Mouse (Mus musculus) G1E (cell line): ENCODE results near the gene Mad1l1. TPM values are rescaled to one million over a fixed set of nuclear protein-coding genes. Genes with fewer than 3 reads are reported as not detected.

ENCODE experiments used
- ATAC-seq: 2 replicates; pipeline ENCODE4 v1.8.0; 2016; ENCODE audit warnings: mild to moderate bottlenecking; ENCODE audit not compliant: insufficient number of reproducible peaks, poor library complexity, low FRiP score, severe bottlenecking; ENCODE audit errors: extremely low read depth
- DNase-seq: peaks from one replicate; pipeline ENCODE4 v3.0.0; 2012; ENCODE audit warnings: low spot score
- H3K27me3 ChIP-seq: 2 replicates; pipeline ENCODE4 v1.6.1; 2012; ENCODE audit warnings: mild to moderate bottlenecking, low read length, inconsistent platforms; ENCODE audit not compliant: insufficient read depth
- H3K36me3 ChIP-seq: replicated peaks from 2 replicates; pipeline ENCODE3; 2012; ENCODE audit warnings: mild to moderate bottlenecking, inconsistent platforms
- H3K4me1 ChIP-seq: 2 replicates; pipeline ENCODE4 v1.6.1; 2012; ENCODE audit warnings: low read depth, low read length, inconsistent platforms, mixed read lengths; ENCODE audit not compliant: insufficient read depth
- H3K4me3 ChIP-seq: 2 replicates; pipeline ENCODE4 v1.5.1; 2012; ENCODE audit warnings: low read depth, mild to moderate bottlenecking, inconsistent platforms, low read length, moderate library complexity, mixed read lengths
- H3K9me3 ChIP-seq: replicated peaks from 2 replicates; pipeline ENCODE4 v1.6.1; 2012; ENCODE audit warnings: inconsistent platforms
- CTCF ChIP-seq: IDR thresholded peaks from 2 replicates; pipeline ENCODE4 v1.5.1; 2012; ENCODE audit warnings: low read depth, low read length, inconsistent platforms, mixed read lengths
- GATA1 ChIP-seq: IDR thresholded peaks from 2 replicates; pipeline ENCODE4 v1.6.1; 2012; ENCODE audit warnings: borderline replicate concordance, low read length, inconsistent platforms, mixed read lengths
- GATA2 ChIP-seq: IDR thresholded peaks from 2 replicates; pipeline ENCODE4 v1.6.1; 2012; ENCODE audit warnings: low read depth, low read length, inconsistent platforms, borderline replicate concordance
- POLR2AphosphoS5 ChIP-seq: IDR thresholded peaks from 2 replicates; pipeline ENCODE4 v1.6.1; 2012; ENCODE audit warnings: low read depth, low read length, inconsistent platforms; ENCODE audit not compliant: insufficient replicate concordance
- TAL1 ChIP-seq: conservative IDR thresholded peaks from 2 replicates; pipeline ENCODE4 v1.6.1; 2012; ENCODE audit warnings: low read depth, low read length, inconsistent platforms, mixed read lengths
- polyA plus RNA-seq: library from polyadenylated mRNA; stranded (reverse); fragments of >175 nt; gene quantifications from 2 replicates; pipeline ENCODE4 v1.2.3, GENCODE M21; 2012
- total RNA-seq, 2 experiments: library from RNA; stranded (forward) in 1 of 2; stranded (reverse) in 1 of 2; fragments of 200-1000 nt in 1 of 2; fragments of >200 nt in 1 of 2; fragmentation: Nextera tagmentation in 1 of 2; gene quantifications; 2 replicates each; pipeline ENCODE4 v1.2.3; 2014 to 2017

The Mad1l1 gene
- total and polyA plus RNA-seq, 3 experiments, result 28.0 to 45.9 (median 28.9) TPM

- ATAC-seq, result no peak
- Histone ChIP-seq H3K36me3 (peaks cover 92% of the 10 kb centered on the region), H3K27me3 (no peaks in the 10 kb centered on the region), H3K9me3 (no peaks in the 10 kb centered on the region), H3K4me3 (no peak overlapping the region), H3K4me1 (no peaks in the 10 kb centered on the region)
- no peak for DNase-seq
- no peak for TF ChIP-seq GATA2
- no peak for TF ChIP-seq CTCF
- no peak for TF ChIP-seq TAL1
- TF ChIP-seq POLR2AphosphoS5, result no peak
- no peak for TF ChIP-seq GATA1
Observed at GRCm38 (mm10) chr5:140250370-140250769, 71.0 kb downstream of the Mad1l1 start.

- TF ChIP-seq POLR2AphosphoS5, result no peak
- TF ChIP-seq GATA1, result no peak
- no peak for TF ChIP-seq TAL1
- Histone ChIP-seq H3K4me3 (no peak overlapping the region), H3K9me3 (no peaks in the 10 kb centered on the region), H3K4me1 (no peaks in the 10 kb centered on the region), H3K36me3 (peaks cover 92% of the 10 kb centered on the region), H3K27me3 (no peaks in the 10 kb centered on the region)
- DNase-seq, result no peak
- no peak for ATAC-seq
Observed at GRCm38 (mm10) chr5:140249359-140250062, 71.8 kb downstream of the Mad1l1 start.

- Histone ChIP-seq H3K36me3 (peaks cover 83% of the 10 kb centered on the region), H3K4me3 (no peak overlapping the region), H3K4me1 (no peaks in the 10 kb centered on the region), H3K27me3 (no peaks in the 10 kb centered on the region), H3K9me3 (no peaks in the 10 kb centered on the region)
- ATAC-seq, result no peak
- DNase-seq, result no peak
- no peak for TF ChIP-seq GATA1
- TF ChIP-seq CTCF, result no peak
- TF ChIP-seq POLR2AphosphoS5, result no peak
- no peak for TF ChIP-seq TAL1
Observed at GRCm38 (mm10) chr5:140248101-140248500, 73.3 kb downstream of the Mad1l1 start.

GRCm38 (mm10) chr5:140240235-140240634 is 81.1 kb downstream of the Mad1l1 start:
- DNase-seq (no peak), ATAC-seq (no peak)
- Histone ChIP-seq H3K4me1 (no peaks in the 10 kb centered on the region), H3K36me3 (peaks cover 86% of the 10 kb centered on the region), H3K4me3 (no peak overlapping the region), H3K27me3 (no peaks in the 10 kb centered on the region), H3K9me3 (no peaks in the 10 kb centered on the region)
- TF ChIP-seq GATA1 (no peak), POLR2AphosphoS5 (no peak), TAL1 (no peak), CTCF (no peak)

- no peak for ATAC-seq
- TF ChIP-seq CTCF (no peak), GATA2 (no peak), GATA1 (no peak), POLR2AphosphoS5 (no peak), TAL1 (no peak)
- Histone ChIP-seq H3K4me1 (no peaks in the 10 kb centered on the region), H3K36me3 (peaks cover 89% of the 10 kb centered on the region), H3K9me3 (no peaks in the 10 kb centered on the region), H3K4me3 (no peak overlapping the region), H3K27me3 (no peaks in the 10 kb centered on the region)
- no peak for DNase-seq
Observed at GRCm38 (mm10) chr5:140238880-140239279, 82.5 kb downstream of the Mad1l1 start.

- Histone ChIP-seq H3K4me3 (no peak overlapping the region), H3K9me3 (no peaks in the 10 kb centered on the region), H3K27me3 (no peaks in the 10 kb centered on the region), H3K36me3 (peaks cover 90% of the 10 kb centered on the region), H3K4me1 (no peaks in the 10 kb centered on the region)
- TF ChIP-seq TAL1 (no peak), GATA1 (no peak), CTCF (no peak), GATA2 (no peak)
- DNase-seq, result no peak
- ATAC-seq, result no peak
Observed at GRCm38 (mm10) chr5:140230818-140231217, 90.5 kb downstream of the Mad1l1 start.

GRCm38 (mm10) chr5:140228306-140228705 is 93.0 kb downstream of the Mad1l1 start:
- no peak overlapping the region for H3K4me3 ChIP-seq
- peaks cover 88% of the 10 kb centered on the region for H3K36me3 ChIP-seq
- DNase-seq (no peak), ATAC-seq (no peak)
- H3K27me3 ChIP-seq, result no peaks in the 10 kb centered on the region
- H3K4me1 ChIP-seq, result no peaks in the 10 kb centered on the region
- H3K9me3 ChIP-seq, result no peaks in the 10 kb centered on the region
- no peak for TF ChIP-seq CTCF
- TF ChIP-seq POLR2AphosphoS5, result no peak
- no peak for TF ChIP-seq GATA1
- no peak for TF ChIP-seq TAL1
- no peak for TF ChIP-seq GATA2
